Mouse (Mus musculus) left cerebral cortex, postnatal 4 days (tissue): ENCODE data around the gene Syn2. TPM values are rescaled to one million over a fixed set of nuclear protein-coding genes. Genes with fewer than 3 reads are reported as not detected.

Experiments used
- DNase-seq: peaks from one replicate; pipeline ENCODE4 v3.0.0-alpha.2; 2022
- intact Hi-C: fragments of 180-260 bp; cut with DNase I; formaldehyde crosslinking; loops from one replicate; pipeline ENCODE4 v1.15.1; 2025
- total RNA-seq, 2 experiments: library from RNA; stranded (reverse); gene quantifications; 2 replicates each; pipeline ENCODE4 v1.2.3; 2021

The Syn2 gene
- total RNA-seq, 2 experiments from 2014 or later: 140 to 169 TPM

GRCm38 (mm10) chr6:115279639-115280038, 144.9 kb downstream of the Syn2 start:
- DNase-seq: no peak
- intact Hi-C loops: loop anchor here (10.0 kb wide), 1 partner anchor 255 kb away; no protein-coding TSS in a partner anchor

- no peak for DNase-seq
- intact Hi-C loops: loop anchor here (10.0 kb wide), 1 partner anchor 251 kb away; no protein-coding TSS in a partner anchor
Observed at GRCm38 (mm10) chr6:115284153-115284552, 149.5 kb downstream of the Syn2 start.

DNA sequence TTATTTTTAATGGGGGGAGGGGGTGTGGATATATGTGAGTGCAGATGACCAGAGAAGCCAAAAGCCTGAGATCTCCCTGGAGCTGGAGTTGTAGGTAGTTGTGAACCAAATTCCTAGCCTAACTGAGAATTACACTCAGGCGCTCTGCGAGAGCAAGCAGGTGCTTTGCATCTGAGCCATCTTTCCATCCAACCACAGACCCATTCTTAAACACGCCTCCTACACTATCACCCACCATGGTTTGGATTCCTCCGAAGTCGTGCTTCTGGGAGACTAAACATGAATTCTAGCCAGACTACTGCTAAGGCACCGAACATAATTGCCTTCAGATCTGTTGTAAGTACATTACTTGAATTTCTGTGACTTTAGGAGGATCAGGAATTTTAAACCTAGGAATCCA, 151.7 kb downstream of the Syn2 start:
- intact Hi-C loops: loop anchor here (10.0 kb wide), 1 partner anchor 248 kb away; no protein-coding TSS in a partner anchor
- no peak for DNase-seq

- no peak for DNase-seq
Observed at GRCm38 (mm10) chr6:115288223-115288622, 153.5 kb downstream of the Syn2 start.

GRCm38 (mm10) chr6:115290561-115290960, 155.9 kb downstream of the Syn2 start:
- intact Hi-C loops: no loop called here
- no peak for DNase-seq

More at GRCm38 (mm10) chr6:115288223-115288622, 153.5 kb downstream of the Syn2 start:
- intact Hi-C loops: loop anchor here (10.0 kb wide), 1 partner anchor 247 kb away; no protein-coding TSS in a partner anchor

GRCm38 (mm10) chr6:115291068-115291467, 156.4 kb downstream of the Syn2 start:
- DNase-seq: no peak
- intact Hi-C loops: no loop called here

GRCm38 (mm10) chr6:115291823-115292222, 157.1 kb downstream of the Syn2 start:
- no peak for DNase-seq
- intact Hi-C loops: no loop called here

- DNase-seq: no peak
- intact Hi-C loops: no loop called here
Observed at GRCm38 (mm10) chr6:115292621-115293020, 157.9 kb downstream of the Syn2 start.

DNA sequence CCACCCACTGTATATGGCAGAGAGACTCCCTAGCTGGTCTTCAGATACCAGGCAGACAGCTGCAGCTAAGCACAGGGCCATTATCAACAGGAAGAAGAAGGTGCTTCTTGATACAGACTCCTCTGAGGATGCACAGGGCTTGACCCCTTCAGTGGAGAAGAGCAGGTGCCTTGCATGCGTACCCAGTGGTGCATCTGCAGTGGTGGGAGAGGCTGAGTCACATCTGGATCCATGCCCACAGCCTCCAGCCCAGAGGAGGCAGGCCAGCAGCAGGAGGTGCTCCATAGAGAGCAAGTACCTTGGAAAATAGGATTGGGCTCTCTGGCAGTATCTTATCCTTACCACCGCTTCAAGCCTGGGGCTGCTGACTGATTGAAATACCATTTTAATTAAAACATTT, 159.2 kb downstream of the Syn2 start:
- DNase-seq: no peak
- intact Hi-C loops: no loop called here

- intact Hi-C loops: no loop called here
- DNase-seq: no peak
Observed at GRCm38 (mm10) chr6:115307134-115307533, 172.4 kb downstream of the Syn2 start.

DNA sequence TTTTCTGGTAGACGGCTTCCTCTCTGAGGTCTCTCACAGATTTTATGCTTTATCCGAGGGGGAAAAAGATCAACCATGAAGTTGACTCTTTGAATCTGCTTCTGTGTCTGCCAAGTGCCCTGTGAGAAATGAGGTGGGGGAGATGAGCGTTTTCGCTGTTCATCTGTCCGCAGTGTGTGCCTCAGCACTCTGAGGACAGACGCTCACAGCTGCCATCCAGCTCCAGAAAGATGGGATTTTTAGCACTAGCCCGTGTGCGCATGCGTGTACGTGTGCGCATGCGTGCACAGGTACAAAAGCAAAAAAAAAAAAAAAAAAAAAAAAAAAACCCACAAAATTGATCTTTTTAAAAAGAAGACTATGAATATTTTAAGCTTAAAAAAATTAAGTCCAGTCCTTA, 178.1 kb downstream of the Syn2 start:
- intact Hi-C loops: no loop called here
- peak; percentile 41 for DNase-seq

DNA sequence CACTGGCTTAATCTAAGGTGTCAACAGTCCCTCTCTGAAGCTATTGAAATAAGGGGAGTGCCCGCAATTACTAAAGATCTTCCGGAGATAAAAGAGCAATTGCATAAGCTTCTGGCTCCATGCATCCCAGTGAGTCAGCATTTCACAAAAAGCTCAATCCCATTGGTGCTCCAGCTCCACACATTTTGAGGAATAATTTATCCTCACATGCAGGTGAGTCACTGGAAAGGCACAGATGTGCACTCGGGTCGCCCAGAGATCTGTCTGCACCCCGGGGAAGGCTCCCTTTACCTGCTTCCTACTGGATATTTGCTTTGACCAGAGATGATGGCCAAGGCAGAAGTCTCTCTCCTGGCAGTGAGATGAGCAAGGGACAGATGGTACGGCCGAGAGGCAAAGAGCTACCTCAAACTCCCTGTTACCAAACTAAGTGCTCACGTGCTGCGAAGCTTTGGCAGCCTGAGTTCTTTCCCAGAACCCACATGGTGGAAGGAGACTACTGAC, 178.6 kb downstream of the Syn2 start:
- peak; percentile 41 for DNase-seq
- intact Hi-C loops: no loop called here

DNA sequence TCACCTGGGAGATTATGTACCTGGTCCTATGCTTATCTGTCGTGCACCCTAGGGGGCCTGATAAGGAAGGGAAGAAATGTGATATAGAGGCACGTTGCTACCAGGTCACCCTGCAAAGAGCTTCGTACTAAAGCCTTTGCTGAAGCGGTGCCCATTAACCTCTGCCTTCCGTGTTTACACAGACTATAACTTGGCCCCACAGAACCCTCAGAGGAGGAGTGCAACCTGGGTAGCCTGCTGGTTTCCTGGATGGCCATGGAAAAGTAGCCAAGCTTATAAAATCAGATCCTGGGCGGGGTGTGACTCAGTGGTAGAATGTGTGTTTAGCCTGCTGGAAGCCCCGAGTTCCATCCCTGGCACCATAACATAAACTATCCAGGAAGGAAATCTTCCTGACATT, 179.2 kb downstream of the Syn2 start:
- intact Hi-C loops: no loop called here
- no peak for DNase-seq

- DNase-seq: no peak
- intact Hi-C loops: no loop called here
Observed at GRCm38 (mm10) chr6:115315770-115316169, 181.1 kb downstream of the Syn2 start.

DNA sequence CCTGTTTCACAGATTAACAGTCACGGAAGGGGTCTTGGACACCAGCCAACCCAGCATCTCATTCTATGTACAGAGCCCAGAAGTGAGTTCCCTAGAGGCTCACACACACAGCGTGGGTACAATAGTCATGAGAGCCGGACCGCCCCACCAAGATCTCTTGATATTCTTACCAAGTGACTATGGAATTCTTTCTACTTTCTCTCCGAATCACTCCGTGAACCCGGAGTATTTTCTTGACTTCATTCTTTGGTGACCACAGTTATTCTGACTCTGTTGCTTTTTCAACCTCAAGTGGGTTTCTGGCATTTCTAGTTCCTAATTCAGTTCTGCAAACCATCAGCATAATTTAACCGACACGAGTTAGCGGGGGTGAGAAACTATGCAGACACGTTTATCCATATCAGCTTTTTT, 182.1 kb downstream of the Syn2 start:
- peak; percentile 22 for DNase-seq
- intact Hi-C loops: no loop called here

GRCm38 (mm10) chr6:115318811-115319210, 184.1 kb downstream of the Syn2 start:
- no peak for DNase-seq
- intact Hi-C loops: no loop called here

DNA sequence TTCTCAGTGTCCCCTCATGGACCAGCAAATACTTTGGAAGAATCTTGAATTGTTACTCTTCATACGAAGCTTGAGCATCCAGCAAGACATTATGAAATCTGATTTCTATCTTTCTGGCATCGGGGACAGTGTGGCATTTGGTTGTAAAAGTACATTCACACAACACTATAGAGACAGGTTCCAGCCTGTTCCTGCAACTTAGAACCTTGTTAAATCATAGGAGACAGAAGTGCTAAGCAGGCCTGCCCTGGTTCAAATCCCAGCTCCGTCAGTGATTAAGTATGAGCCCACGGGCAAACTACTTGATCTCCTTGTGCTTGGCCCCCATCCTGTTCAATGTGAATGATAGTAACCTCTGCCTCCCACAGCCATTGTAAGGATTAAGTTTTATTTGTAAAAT, 185.0 kb downstream of the Syn2 start:
- DNase-seq: no peak
- intact Hi-C loops: no loop called here

GRCm38 (mm10) chr6:115320927-115321714, 186.4 kb downstream of the Syn2 start:
- intact Hi-C loops: no loop called here

GRCm38 (mm10) chr6:115321883-115322351, 187.2 kb downstream of the Syn2 start:
- DNase-seq: no peak

More at GRCm38 (mm10) chr6:115320927-115321714, 186.4 kb downstream of the Syn2 start:
- no peak for DNase-seq

DNA sequence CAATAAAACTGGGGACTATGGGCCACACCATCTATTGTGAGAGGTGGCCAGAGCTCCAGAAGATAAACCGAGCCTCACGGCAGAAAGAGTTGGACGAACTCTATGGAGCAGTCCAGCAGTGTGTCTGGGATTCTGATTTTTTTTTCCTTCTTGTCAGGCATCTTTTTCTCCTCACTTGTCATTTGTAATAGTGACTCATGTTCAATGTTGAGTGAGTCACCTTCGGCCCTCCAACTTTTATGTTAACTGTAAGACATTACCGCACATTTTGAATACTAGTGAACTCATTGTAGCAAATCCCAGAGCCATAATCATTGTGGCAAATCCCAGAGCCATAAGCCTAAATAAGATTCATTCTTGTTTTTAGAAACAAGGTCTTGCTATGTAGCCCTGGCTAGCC, 188.3 kb downstream of the Syn2 start:
- intact Hi-C loops: no loop called here
- no peak for DNase-seq

More at GRCm38 (mm10) chr6:115321883-115322351, 187.2 kb downstream of the Syn2 start:
- intact Hi-C loops: no loop called here

- DNase-seq: no peak
- intact Hi-C loops: no loop called here
Observed at GRCm38 (mm10) chr6:115330964-115331363, 196.3 kb downstream of the Syn2 start.
